Mouse (Mus musculus) ES-CJ7 (cell line): ENCODE results near the gene Mettl14.

Source experiments
- DNase-seq: peaks from one replicate; pipeline ENCODE4 v3.0.0; 2011; ENCODE audit warnings: low read depth, low spot score

Gene Mettl14

GRCm38 (mm10) chr3:123321612-123322011, 64.3 kb downstream of the Mettl14 start:
- no peak for DNase-seq

GRCm38 (mm10) chr3:123320341-123320740, 65.6 kb downstream of the Mettl14 start:
- DNase-seq, result peak; percentile 38
